Mouse (Mus musculus) lung, adult 18-20 months (tissue): ENCODE data around the gene Wwp2.

Experiments
- DNase-seq, 2 experiments: peaks; one replicate each; pipeline ENCODE4 v3.0.0; 2022; ENCODE audit warnings: mixed read lengths in 2 of 2

Wwp2 gene

GRCm38 (mm10) chr8:107478728-107479127 lies 42.6 kb downstream of the Wwp2 start:
- no peak for DNase-seq

- no peak for DNase-seq
These were observed 44.3 kb downstream of the Wwp2 start for GRCm38 (mm10) chr8:107480436-107480835.

GRCm38 (mm10) chr8:107483250-107483649 lies 47.1 kb downstream of the Wwp2 start:
- no peak for DNase-seq

GRCm38 (mm10) chr8:107484956-107485355 lies 48.8 kb downstream of the Wwp2 start:
- DNase-seq, result no peak

GRCm38 (mm10) chr8:107488551-107488950 lies 52.4 kb downstream of the Wwp2 start:
- no peak for DNase-seq

GRCm38 (mm10) chr8:107489086-107489485 lies 52.9 kb downstream of the Wwp2 start:
- DNase-seq, result no peak

- DNase-seq, result peak in 1 of 2 experiments; percentile 13
These were observed 53.8 kb downstream of the Wwp2 start for GRCm38 (mm10) chr8:107489921-107490320.

- DNase-seq, result peak in 1 of 2 experiments; percentile 39
These were observed 54.5 kb downstream of the Wwp2 start for GRCm38 (mm10) chr8:107490649-107491048.

- no peak for DNase-seq
These were observed 55.0 kb downstream of the Wwp2 start for GRCm38 (mm10) chr8:107491212-107491611.

- DNase-seq, result no peak
These were observed 55.7 kb downstream of the Wwp2 start for GRCm38 (mm10) chr8:107491831-107492230.

GRCm38 (mm10) chr8:107492802-107493201 lies 56.6 kb downstream of the Wwp2 start:
- DNase-seq, result no peak

- peak; percentile 25 to 51 for DNase-seq
These were observed 59.3 kb downstream of the Wwp2 start for GRCm38 (mm10) chr8:107495425-107495824.

- no peak for DNase-seq
These were observed 61.5 kb downstream of the Wwp2 start for GRCm38 (mm10) chr8:107497708-107498107.

- no peak for DNase-seq
These were observed 62.2 kb downstream of the Wwp2 start for GRCm38 (mm10) chr8:107498390-107498789.

- DNase-seq, result no peak
These were observed 62.6 kb downstream of the Wwp2 start for GRCm38 (mm10) chr8:107498806-107499205.

- DNase-seq, result no peak
These were observed 63.4 kb downstream of the Wwp2 start for GRCm38 (mm10) chr8:107499519-107499918.

GRCm38 (mm10) chr8:107502407-107502806 lies 66.2 kb downstream of the Wwp2 start:
- no peak for DNase-seq

- no peak for DNase-seq
These were observed 66.8 kb downstream of the Wwp2 start for GRCm38 (mm10) chr8:107502922-107503321.

GRCm38 (mm10) chr8:107503354-107503753 lies 67.2 kb downstream of the Wwp2 start:
- DNase-seq, result no peak

GRCm38 (mm10) chr8:107504239-107504985 lies 68.2 kb downstream of the Wwp2 start:
- DNase-seq, result no peak

- DNase-seq, result no peak
These were observed 69.1 kb downstream of the Wwp2 start for GRCm38 (mm10) chr8:107505271-107505670.

GRCm38 (mm10) chr8:107507019-107507418 lies 70.9 kb downstream of the Wwp2 start:
- no peak for DNase-seq

- DNase-seq, result no peak
These were observed 74.0 kb downstream of the Wwp2 start for GRCm38 (mm10) chr8:107510204-107510603.

- no peak for DNase-seq
These were observed 74.6 kb downstream of the Wwp2 start for GRCm38 (mm10) chr8:107510766-107511165.

- no peak for DNase-seq
These were observed 77.1 kb downstream of the Wwp2 start for GRCm38 (mm10) chr8:107513249-107513648.
